Mouse (Mus musculus) liver, embryonic 11.5 days (tissue): ENCODE data around the gene Meaf6. TPM values are rescaled to one million over a fixed set of nuclear protein-coding genes. Genes with fewer than 3 reads are reported as not detected.

Experiments
- ATAC-seq: fragments of 200-750 bp; cut with Nextera tagmentation; replicated peaks from 2 replicates; pipeline ENCODE4 v1.8.0; 2017; ENCODE audit warnings: moderate number of reproducible peaks, mild to moderate bottlenecking, moderate TSS enrichment, moderate library complexity; ENCODE audit not compliant: low FRiP score
- DNase-seq: peaks from one replicate; pipeline ENCODE4 v3.0.0-alpha.2; 2017; ENCODE audit warnings: low spot score
- H3K27ac ChIP-seq: fragments of 300-500 bp; sonication (generic); 2 replicates; pipeline ENCODE4 v1.5.1; 2014; ENCODE audit warnings: mild to moderate bottlenecking, low read depth, low read length, control low read depth
- H3K27me3 ChIP-seq: fragments of 300-500 bp; sonication (generic); replicated peaks from 2 replicates; pipeline ENCODE4 v1.6.1; 2014; ENCODE audit warnings: low read length, mixed read lengths; ENCODE audit not compliant: control insufficient read depth, insufficient read depth
- H3K36me3 ChIP-seq: fragments of 300-500 bp; sonication (generic); 2 replicates; pipeline ENCODE4 v1.6.1; 2014; ENCODE audit warnings: mild to moderate bottlenecking, low read length, moderate library complexity, mixed read lengths; ENCODE audit not compliant: control insufficient read depth, insufficient read depth
- H3K4me1 ChIP-seq: fragments of 300-500 bp; sonication (generic); replicated peaks from 2 replicates; pipeline ENCODE4 v1.6.1; 2014; ENCODE audit warnings: low read length, mixed read lengths; ENCODE audit not compliant: control insufficient read depth, insufficient read depth
- H3K4me2 ChIP-seq: fragments of 300-500 bp; sonication (generic); 2 replicates; pipeline ENCODE4 v1.6.1; 2014; ENCODE audit warnings: mild to moderate bottlenecking, control low read depth, moderate library complexity
- H3K4me3 ChIP-seq: fragments of 300-500 bp; sonication (generic); 2 replicates; pipeline ENCODE4 v1.5.1; 2014; ENCODE audit warnings: low read depth, low read length, control low read depth
- H3K9ac ChIP-seq: fragments of 300-500 bp; sonication (generic); 2 replicates; pipeline ENCODE4 v1.6.1; 2014; ENCODE audit warnings: low read depth, low read length, control low read depth
- H3K9me3 ChIP-seq: fragments of 300-500 bp; sonication (generic); 2 replicates; pipeline ENCODE4 v1.6.1; 2016; ENCODE audit warnings: low read length, inconsistent platforms, mixed read lengths; ENCODE audit not compliant: control insufficient read depth
- WGBS: fragments of 180-500 bp; shearing (Covaris S2); extraction: QIAGEN DNeasy Blood & Tissue Kit; methylation state at CpG from one replicate; pipeline ENCODE4 v1.1.7; 2014; 5-methylcytosine and 5-hydroxymethylcytosine counted together
- polyA plus RNA-seq: library from polyadenylated mRNA; unstranded; fragments of >200 nt; fragmentation: Nextera tagmentation; extraction: Ambion mirVana; gene quantifications from 2 replicates; pipeline ENCODE4 v1.2.1, GENCODE M21; 2014

Gene Meaf6
- polyA plus RNA-seq, 1 experiment from 2014 or later = 53.6 TPM

- ATAC-seq (peak; percentile 92), DNase-seq (peak; percentile 92)
- peak within 1 kb of the TSS; percentile 75 for H3K4me3 ChIP-seq
- H3K36me3 ChIP-seq = no peaks in the 10 kb centered on the region
- peaks cover 44% of the 10 kb centered on the region for H3K4me1 ChIP-seq
- peak within 1 kb of the TSS; percentile 45; the same call in 1 of the 2 replicates for H3K27ac ChIP-seq
- H3K9ac ChIP-seq = peak within 1 kb of the TSS; percentile 69
- no peaks in the 10 kb centered on the region for H3K9me3 ChIP-seq
- under 1% methylated on average over 62 of the region's 62 CpGs for WGBS
- H3K4me2 ChIP-seq = peak within 1 kb of the TSS; percentile 99
- H3K27me3 ChIP-seq = no peaks in the 10 kb centered on the region
These were observed 42.6 kb downstream of the Meaf6 start, which contains the start of gene Zc3h12a for GRCm38 (mm10) chr4:125127305-125128084. Gene Zc3h12a, minus strand, starts transcription at chr4:125127840.

GRCm38 (mm10) chr4:125131493-125131892 is 46.6 kb downstream of the Meaf6 start:
- Histone ChIP-seq H3K36me3 (no peaks in the 10 kb centered on the region), H3K9me3 (no peaks in the 10 kb centered on the region), H3K4me1 (peaks cover 15% of the 10 kb centered on the region), H3K4me2 (no peak overlapping the region), H3K4me3 (no peak overlapping the region), H3K27me3 (no peaks in the 10 kb centered on the region), H3K27ac (no peak overlapping the region), H3K9ac (no peak overlapping the region)
- DNase-seq (no peak), ATAC-seq (no peak)
- WGBS = 36% methylated on average over 4 of the region's 4 CpGs

GRCm38 (mm10) chr4:125132394-125132793 is 47.5 kb downstream of the Meaf6 start:
- Histone ChIP-seq H3K27ac (no peak overlapping the region), H3K9ac (no peak overlapping the region), H3K4me2 (no peak overlapping the region), H3K9me3 (no peaks in the 10 kb centered on the region), H3K27me3 (no peaks in the 10 kb centered on the region), H3K4me1 (peaks cover 6% of the 10 kb centered on the region), H3K4me3 (no peak overlapping the region), H3K36me3 (no peaks in the 10 kb centered on the region)
- DNase-seq (peak; percentile 60), ATAC-seq (no peak)
- 18% methylated on average over 5 of the region's 5 CpGs for WGBS

GRCm38 (mm10) chr4:125134192-125134591 is 49.3 kb downstream of the Meaf6 start:
- H3K4me1 ChIP-seq = no peaks in the 10 kb centered on the region
- ATAC-seq (no peak), DNase-seq (no peak)
- H3K27me3 ChIP-seq = no peaks in the 10 kb centered on the region
- H3K4me2 ChIP-seq = no peak overlapping the region
- H3K4me3 ChIP-seq = no peak overlapping the region
- H3K9ac ChIP-seq = no peak overlapping the region
- WGBS = 79% methylated on average over 4 of the region's 4 CpGs
- no peaks in the 10 kb centered on the region for H3K36me3 ChIP-seq
- H3K27ac ChIP-seq = no peak overlapping the region
- H3K9me3 ChIP-seq = no peaks in the 10 kb centered on the region

GRCm38 (mm10) chr4:125134631-125135030 is 49.7 kb downstream of the Meaf6 start:
- no peak overlapping the region for H3K9ac ChIP-seq
- 74% methylated on average over 5 of the region's 5 CpGs for WGBS

GRCm38 (mm10) chr4:125135076-125135855 is 50.3 kb downstream of the Meaf6 start:
- no peak for DNase-seq
- ATAC-seq = no peak
- Histone ChIP-seq H3K9me3 (no peaks in the 10 kb centered on the region), H3K9ac (no peak overlapping the region), H3K4me3 (no peak overlapping the region), H3K27ac (no peak overlapping the region), H3K4me2 (no peak overlapping the region), H3K27me3 (no peaks in the 10 kb centered on the region), H3K4me1 (no peaks in the 10 kb centered on the region), H3K36me3 (no peaks in the 10 kb centered on the region)
- WGBS = 72% methylated on average over 10 of the region's 10 CpGs

More at GRCm38 (mm10) chr4:125134631-125135030, 49.7 kb downstream of the Meaf6 start:
- no peaks in the 10 kb centered on the region for H3K9me3 ChIP-seq
- DNase-seq (no peak), ATAC-seq (no peak)
- no peaks in the 10 kb centered on the region for H3K36me3 ChIP-seq
- no peak overlapping the region for H3K27ac ChIP-seq
- H3K4me2 ChIP-seq = no peak overlapping the region
- H3K27me3 ChIP-seq = no peaks in the 10 kb centered on the region
- H3K4me3 ChIP-seq = no peak overlapping the region
- no peaks in the 10 kb centered on the region for H3K4me1 ChIP-seq

GRCm38 (mm10) chr4:125136303-125136888 is 51.5 kb downstream of the Meaf6 start:
- Histone ChIP-seq H3K27ac (no peak overlapping the region), H3K27me3 (no peaks in the 10 kb centered on the region), H3K4me3 (no peak overlapping the region), H3K36me3 (no peaks in the 10 kb centered on the region), H3K4me2 (no peak overlapping the region), H3K9me3 (no peaks in the 10 kb centered on the region), H3K9ac (no peak overlapping the region), H3K4me1 (no peaks in the 10 kb centered on the region)
- ATAC-seq = no peak
- WGBS = 66% methylated on average over 12 of the region's 12 CpGs
- DNase-seq = no peak

GRCm38 (mm10) chr4:125138321-125138720 is 53.4 kb downstream of the Meaf6 start:
- no peak overlapping the region for H3K9ac ChIP-seq

More at GRCm38 (mm10) chr4:125138321-125138720, 53.4 kb downstream of the Meaf6 start:
- no peak overlapping the region for H3K4me2 ChIP-seq
- no peak overlapping the region for H3K4me3 ChIP-seq
- no peaks in the 10 kb centered on the region for H3K27me3 ChIP-seq
- DNase-seq (no peak), ATAC-seq (no peak)
- H3K27ac ChIP-seq = no peak overlapping the region
- no peaks in the 10 kb centered on the region for H3K36me3 ChIP-seq
- 64% methylated on average over 7 of the region's 7 CpGs for WGBS
- no peaks in the 10 kb centered on the region for H3K9me3 ChIP-seq
- no peaks in the 10 kb centered on the region for H3K4me1 ChIP-seq
